Mouse (Mus musculus): ENCODE results near the gene Saal1. TPM values are rescaled to one million over a fixed set of nuclear protein-coding genes. Genes with fewer than 3 reads are reported as not detected.
A peak's percentile ranks its signal among the peaks of the same experiment; 100 is the strongest.

Saal1 gene
- polyA plus RNA-seq, 1 experiment from 2014 or later: 32.7 TPM

DNA sequence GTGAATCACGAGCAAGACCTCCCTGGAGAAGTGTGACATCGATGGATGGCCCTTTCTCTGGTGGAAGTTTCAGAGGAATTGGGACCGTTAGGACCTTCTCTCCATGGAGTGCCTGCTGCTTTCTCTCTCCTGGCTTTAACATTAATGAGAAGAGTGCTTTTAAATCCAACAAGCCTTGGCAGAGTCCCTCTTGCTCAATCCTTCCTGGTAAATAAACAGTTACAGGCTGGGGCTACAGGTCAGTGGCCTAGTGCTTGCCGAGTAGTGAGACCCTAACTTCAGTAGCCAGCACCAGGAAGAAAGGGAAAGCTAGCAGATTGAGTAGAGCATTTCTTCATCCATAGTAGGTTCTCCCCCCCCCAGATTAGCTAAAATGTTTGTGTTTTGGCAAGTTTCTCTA is 22.0 kb upstream of the Saal1 start, which contains the start of gene Saa4:
Gene Saa4 (minus strand): TSS at position 146 of the 400 bp plus-strand sequence.
- Histone ChIP-seq H3K4me1 (replicated peaks; ENCODE audit: control insufficient read depth, insufficient read depth, low read length) (no peaks in the 10 kb centered on the region), H3K9me3 (ENCODE audit: control insufficient read depth, low read length) (no peaks in the 10 kb centered on the region), H3K9ac (ENCODE audit: low read depth, low read length) (no peak within 1 kb of the TSS), H3K4me2 (peak within 1 kb of the TSS; percentile 18; the same call in 1 of the 2 replicates), H3K27ac (ENCODE audit: low read depth, low read length) (no peak within 1 kb of the TSS), H3K27me3 (replicated peaks; ENCODE audit: control insufficient read depth, insufficient read depth, low read length) (no peaks in the 10 kb centered on the region), H3K4me3 (ENCODE audit: low read depth, low read length) (no peak within 1 kb of the TSS), H3K36me3 (ENCODE audit: control insufficient read depth, insufficient read depth, low read length) (no peaks in the 10 kb centered on the region)
- no peak for DNase-seq (ENCODE audit: low spot score)
- 0 out of 2 replicates have a peak, but pooled peaks have one; percentile 41 for ATAC-seq (replicated peaks; ENCODE audit: low FRiP score)
- 73% methylated on average over 4 of the region's 4 CpGs for WGBS

DNA sequence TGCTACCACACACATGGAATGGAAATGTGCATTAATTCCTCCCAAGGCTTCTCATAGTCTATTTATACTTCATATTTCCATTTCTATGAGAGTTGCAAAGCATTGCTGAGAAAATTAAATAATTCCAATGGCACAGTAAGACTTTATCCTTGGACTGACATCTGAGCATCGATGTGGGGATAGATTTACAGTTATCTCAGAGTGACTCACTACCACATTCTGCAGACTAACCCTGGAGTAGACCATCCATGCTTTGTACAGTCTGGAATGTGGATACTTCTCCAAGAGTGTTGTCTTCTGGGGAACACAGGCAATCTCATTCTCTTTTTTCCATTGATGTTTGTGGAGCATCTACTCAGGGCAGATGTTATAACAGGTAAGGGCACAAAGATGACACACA is 17.1 kb upstream of the Saal1 start:
- 82% methylated on average over 1 of the region's 1 CpGs for WGBS
- H3K9me3 ChIP-seq (ENCODE audit: control insufficient read depth, low read length): no peaks in the 10 kb centered on the region
- H3K27ac ChIP-seq (ENCODE audit: low read depth, low read length): no peak overlapping the region
- no peak overlapping the region for H3K4me2 ChIP-seq
- no peak overlapping the region for H3K4me3 ChIP-seq (ENCODE audit: low read depth, low read length)
- H3K4me1 ChIP-seq (replicated peaks; ENCODE audit: control insufficient read depth, insufficient read depth, low read length): no peaks in the 10 kb centered on the region; the same call in 1 of the 2 replicates
- H3K9ac ChIP-seq (ENCODE audit: low read depth, low read length): no peak overlapping the region
- no peaks in the 10 kb centered on the region for H3K27me3 ChIP-seq (replicated peaks; ENCODE audit: control insufficient read depth, insufficient read depth, low read length)
- DNase-seq (ENCODE audit: low spot score) (no peak), ATAC-seq (replicated peaks; ENCODE audit: low FRiP score) (no peak)
- no peaks in the 10 kb centered on the region for H3K36me3 ChIP-seq (ENCODE audit: control insufficient read depth, insufficient read depth, low read length)

DNA sequence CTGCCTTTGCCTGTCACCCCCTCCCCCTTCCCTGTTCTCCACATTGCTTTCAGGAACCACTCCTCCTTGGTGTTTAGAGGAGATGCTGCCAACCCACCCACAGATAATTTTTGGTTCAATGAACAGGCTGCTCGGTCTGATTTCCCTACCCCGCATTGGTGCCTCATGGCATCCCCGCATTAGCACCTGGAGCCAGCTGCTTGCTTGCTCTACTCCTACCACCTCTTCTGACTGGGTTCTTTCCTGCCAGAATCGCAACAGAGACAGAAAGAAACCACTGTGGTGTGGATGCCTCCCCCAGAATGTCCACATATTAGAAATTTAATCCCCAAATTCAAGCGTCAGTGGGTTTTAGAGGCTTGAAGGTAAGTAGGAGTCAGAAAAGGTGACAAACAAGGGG is 13.9 kb upstream of the Saal1 start:
- 77% methylated on average over 5 of the region's 5 CpGs for WGBS
- H3K4me3 ChIP-seq (ENCODE audit: low read depth, low read length): no peak overlapping the region
- H3K9me3 ChIP-seq (ENCODE audit: control insufficient read depth, low read length): no peaks in the 10 kb centered on the region
- H3K27me3 ChIP-seq (replicated peaks; ENCODE audit: control insufficient read depth, insufficient read depth, low read length): no peaks in the 10 kb centered on the region
- H3K36me3 ChIP-seq (ENCODE audit: control insufficient read depth, insufficient read depth, low read length): no peaks in the 10 kb centered on the region
- no peak for DNase-seq (ENCODE audit: low spot score)
- H3K4me2 ChIP-seq: no peak overlapping the region
- no peak overlapping the region for H3K27ac ChIP-seq (ENCODE audit: low read depth, low read length)
- no peak for ATAC-seq (replicated peaks; ENCODE audit: low FRiP score)
- H3K9ac ChIP-seq (ENCODE audit: low read depth, low read length): no peak overlapping the region
- H3K4me1 ChIP-seq (replicated peaks; ENCODE audit: control insufficient read depth, insufficient read depth, low read length): no peaks in the 10 kb centered on the region; the same call in 1 of the 2 replicates

DNA sequence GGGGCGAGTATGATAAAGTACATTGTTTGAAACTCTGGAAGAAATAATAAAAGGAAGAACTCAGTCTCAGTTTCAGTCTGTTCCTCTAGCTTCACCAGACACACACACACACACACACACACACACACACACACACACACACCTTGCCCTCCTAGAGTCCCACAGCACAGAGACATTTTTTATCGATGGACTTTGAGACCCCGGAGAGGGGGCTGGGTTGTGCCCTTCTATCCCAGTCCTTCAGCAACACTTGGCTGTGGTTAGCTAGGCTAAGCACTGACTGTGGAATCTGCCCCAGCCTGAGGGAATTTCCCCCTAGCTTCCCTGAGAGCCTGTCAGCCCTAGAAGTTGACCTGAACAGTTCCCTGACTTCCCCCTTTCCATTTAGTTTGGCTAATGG is 13.4 kb upstream of the Saal1 start:
- ATAC-seq (replicated peaks; ENCODE audit: low FRiP score) (no peak), DNase-seq (ENCODE audit: low spot score) (no peak)
- Histone ChIP-seq H3K36me3 (ENCODE audit: control insufficient read depth, insufficient read depth, low read length) (no peaks in the 10 kb centered on the region), H3K9ac (ENCODE audit: low read depth, low read length) (no peak overlapping the region), H3K9me3 (ENCODE audit: control insufficient read depth, low read length) (no peaks in the 10 kb centered on the region), H3K4me1 (replicated peaks; ENCODE audit: control insufficient read depth, insufficient read depth, low read length) (no peaks in the 10 kb centered on the region; the same call in 1 of the 2 replicates), H3K27ac (ENCODE audit: low read depth, low read length) (no peak overlapping the region), H3K4me3 (ENCODE audit: low read depth, low read length) (no peak overlapping the region), H3K4me2 (no peak overlapping the region), H3K27me3 (replicated peaks; ENCODE audit: control insufficient read depth, insufficient read depth, low read length) (no peaks in the 10 kb centered on the region)
- 71% methylated on average over 3 of the region's 3 CpGs for WGBS

DNA sequence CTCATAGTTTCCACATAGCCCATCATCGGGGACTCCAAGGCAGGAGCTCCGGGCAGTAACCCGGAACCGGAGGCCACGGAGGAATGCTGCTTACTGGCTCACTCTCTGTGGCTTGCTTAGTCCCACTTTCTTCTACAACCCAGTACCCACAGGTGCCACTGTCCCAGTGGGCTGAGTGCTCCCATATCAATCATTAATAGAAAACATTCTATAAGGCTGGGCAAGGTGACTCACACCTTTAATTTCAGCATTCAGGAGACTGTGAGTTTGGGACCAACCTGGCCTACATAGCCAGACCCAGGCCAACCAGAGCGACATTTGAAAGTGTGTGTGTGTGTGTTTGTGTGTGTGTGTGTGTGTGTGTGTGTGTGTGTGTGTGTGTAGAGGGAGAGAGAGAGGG is 12.9 kb upstream of the Saal1 start:
- Histone ChIP-seq H3K9ac (ENCODE audit: low read depth, low read length) (no peak overlapping the region), H3K27ac (ENCODE audit: low read depth, low read length) (no peak overlapping the region), H3K4me3 (ENCODE audit: low read depth, low read length) (no peak overlapping the region), H3K4me2 (no peak overlapping the region), H3K27me3 (replicated peaks; ENCODE audit: control insufficient read depth, insufficient read depth, low read length) (no peaks in the 10 kb centered on the region), H3K9me3 (ENCODE audit: control insufficient read depth, low read length) (no peaks in the 10 kb centered on the region), H3K4me1 (replicated peaks; ENCODE audit: control insufficient read depth, insufficient read depth, low read length) (no peaks in the 10 kb centered on the region; the same call in 1 of the 2 replicates), H3K36me3 (ENCODE audit: control insufficient read depth, insufficient read depth, low read length) (no peaks in the 10 kb centered on the region)
- 94% methylated on average over 6 of the region's 6 CpGs for WGBS
- ATAC-seq (replicated peaks; ENCODE audit: low FRiP score) (no peak), DNase-seq (ENCODE audit: low spot score) (no peak)

DNA sequence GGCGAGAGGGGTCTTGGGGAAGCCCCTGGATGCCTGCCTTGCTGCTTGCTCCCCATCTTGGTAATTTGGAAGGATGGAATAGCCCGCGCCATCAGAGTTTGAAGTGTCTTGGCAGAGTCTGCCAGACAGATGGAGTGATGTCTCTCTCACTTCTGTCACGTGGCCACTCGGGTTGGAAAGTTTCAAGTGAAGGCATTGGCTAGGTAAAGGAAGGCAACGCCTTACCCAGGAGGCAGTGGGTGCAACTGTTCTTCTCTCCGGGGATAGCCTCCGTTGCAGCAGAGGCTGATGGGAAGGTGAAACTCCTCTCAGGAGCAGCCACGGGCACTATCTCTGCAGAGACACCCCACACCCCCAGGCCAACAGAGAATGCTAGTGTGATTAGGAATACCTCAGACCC is 10.0 kb upstream of the Saal1 start:
- WGBS: 64% methylated on average over 9 of the region's 9 CpGs
- no peaks in the 10 kb centered on the region; the same call in 1 of the 2 replicates for H3K4me1 ChIP-seq (replicated peaks; ENCODE audit: control insufficient read depth, insufficient read depth, low read length)
- no peak overlapping the region for H3K9ac ChIP-seq (ENCODE audit: low read depth, low read length)
- no peaks in the 10 kb centered on the region for H3K27me3 ChIP-seq (replicated peaks; ENCODE audit: control insufficient read depth, insufficient read depth, low read length)
- DNase-seq (ENCODE audit: low spot score) (no peak), ATAC-seq (replicated peaks; ENCODE audit: low FRiP score) (no peak)
- H3K27ac ChIP-seq (ENCODE audit: low read depth, low read length): no peak overlapping the region
- no peak overlapping the region for H3K4me2 ChIP-seq
- H3K36me3 ChIP-seq (ENCODE audit: control insufficient read depth, insufficient read depth, low read length): no peaks in the 10 kb centered on the region
- no peaks in the 10 kb centered on the region for H3K9me3 ChIP-seq (ENCODE audit: control insufficient read depth, low read length)
- no peak overlapping the region for H3K4me3 ChIP-seq (ENCODE audit: low read depth, low read length)

DNA sequence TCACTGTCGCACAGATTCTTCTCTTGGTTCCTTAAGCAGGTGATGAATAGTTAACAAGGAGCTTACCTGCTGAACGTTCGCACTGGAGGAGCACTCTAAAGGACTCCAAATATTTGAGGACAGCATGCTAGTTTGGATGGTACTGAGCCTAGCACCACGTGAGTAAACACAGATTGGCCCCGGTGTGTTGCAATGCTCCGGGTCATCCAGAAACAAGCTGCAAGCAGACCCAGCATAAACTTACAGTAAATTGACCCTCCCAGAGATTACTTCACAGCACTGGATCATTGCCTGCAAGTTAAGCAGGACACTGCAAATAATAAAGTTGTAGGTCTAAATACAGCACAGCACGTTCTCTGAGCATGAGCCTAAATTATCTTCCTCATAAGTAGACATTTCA is 9.0 kb upstream of the Saal1 start:
- Histone ChIP-seq H3K36me3 (ENCODE audit: control insufficient read depth, insufficient read depth, low read length) (no peaks in the 10 kb centered on the region), H3K27me3 (replicated peaks; ENCODE audit: control insufficient read depth, insufficient read depth, low read length) (no peaks in the 10 kb centered on the region), H3K4me1 (replicated peaks; ENCODE audit: control insufficient read depth, insufficient read depth, low read length) (no peaks in the 10 kb centered on the region; the same call in 1 of the 2 replicates), H3K9me3 (ENCODE audit: control insufficient read depth, low read length) (no peaks in the 10 kb centered on the region), H3K4me2 (no peak overlapping the region), H3K9ac (ENCODE audit: low read depth, low read length) (no peak overlapping the region), H3K4me3 (ENCODE audit: low read depth, low read length) (no peak overlapping the region), H3K27ac (ENCODE audit: low read depth, low read length) (no peak overlapping the region; the same call in 1 of the 2 replicates)
- no peak for DNase-seq (ENCODE audit: low spot score)
- WGBS: 64% methylated on average over 7 of the region's 7 CpGs
- peak; percentile 69 for ATAC-seq (replicated peaks; ENCODE audit: low FRiP score)

DNA sequence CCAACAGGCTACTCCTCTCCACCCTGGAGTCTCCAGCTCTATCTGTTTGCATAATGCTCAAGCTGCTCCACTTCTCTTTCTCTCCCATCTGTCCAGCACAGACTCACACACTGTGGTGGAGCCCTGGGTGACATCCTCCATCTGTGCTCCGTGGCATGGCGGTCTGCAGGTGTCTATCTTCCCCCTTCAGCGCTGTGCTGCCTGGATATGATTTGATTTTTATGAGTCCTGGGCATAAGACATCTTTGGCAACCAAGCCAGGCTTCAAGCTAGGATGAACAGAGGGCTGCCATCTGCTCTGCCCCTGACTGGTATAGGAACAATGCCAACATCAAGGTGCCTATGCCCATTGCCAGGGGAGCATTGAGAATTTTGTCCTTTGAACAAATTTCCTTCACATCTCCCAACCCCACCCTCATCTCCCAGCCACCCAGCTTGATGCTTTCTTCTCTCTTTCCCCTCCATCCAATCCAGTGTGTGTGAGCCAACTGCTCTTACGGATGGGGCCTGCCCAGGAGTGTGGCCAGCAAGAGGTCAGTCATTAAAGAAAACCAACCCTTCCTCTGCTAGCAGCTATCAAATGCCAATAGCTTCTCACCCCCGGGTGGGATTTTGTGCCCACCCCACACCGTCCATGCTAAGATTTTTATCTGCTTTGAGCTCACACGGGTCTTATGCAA is 8.3 kb upstream of the Saal1 start:
- Histone ChIP-seq H3K9me3 (ENCODE audit: control insufficient read depth, low read length) (no peaks in the 10 kb centered on the region), H3K4me1 (replicated peaks; ENCODE audit: control insufficient read depth, insufficient read depth, low read length) (no peaks in the 10 kb centered on the region), H3K4me3 (ENCODE audit: low read depth, low read length) (no peak overlapping the region), H3K9ac (ENCODE audit: low read depth, low read length) (no peak overlapping the region), H3K4me2 (no peak overlapping the region), H3K36me3 (ENCODE audit: control insufficient read depth, insufficient read depth, low read length) (no peaks in the 10 kb centered on the region), H3K27me3 (replicated peaks; ENCODE audit: control insufficient read depth, insufficient read depth, low read length) (no peaks in the 10 kb centered on the region), H3K27ac (ENCODE audit: low read depth, low read length) (no peak overlapping the region)
- WGBS: 69% methylated on average over 7 of the region's 7 CpGs
- DNase-seq (ENCODE audit: low spot score) (no peak), ATAC-seq (replicated peaks; ENCODE audit: low FRiP score) (no peak)

DNA sequence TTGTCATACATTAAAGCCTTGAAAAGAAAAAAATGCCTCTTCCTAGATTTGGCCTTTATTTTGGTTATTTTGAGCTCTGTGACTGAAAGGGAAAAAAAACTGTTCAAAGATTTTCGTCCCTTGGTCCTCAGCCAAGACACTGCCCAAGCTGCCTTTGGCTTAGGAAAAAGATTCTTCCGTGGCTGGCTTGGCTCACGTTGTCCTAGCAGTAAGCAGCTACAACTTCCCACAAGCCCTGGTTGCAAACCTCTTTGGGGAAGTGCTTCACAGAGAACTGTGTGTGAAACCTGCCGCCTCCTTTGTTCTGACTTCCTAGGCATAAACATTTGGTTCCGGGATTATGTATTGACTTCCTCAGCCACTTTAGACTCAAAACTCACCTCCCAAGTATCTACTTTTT is 6.4 kb upstream of the Saal1 start:
- DNase-seq (ENCODE audit: low spot score) (no peak), ATAC-seq (replicated peaks; ENCODE audit: low FRiP score) (no peak)
- Histone ChIP-seq H3K4me2 (no peak overlapping the region), H3K9ac (ENCODE audit: low read depth, low read length) (no peak overlapping the region), H3K9me3 (ENCODE audit: control insufficient read depth, low read length) (no peaks in the 10 kb centered on the region), H3K27ac (ENCODE audit: low read depth, low read length) (no peak overlapping the region), H3K4me3 (ENCODE audit: low read depth, low read length) (no peak overlapping the region), H3K4me1 (replicated peaks; ENCODE audit: control insufficient read depth, insufficient read depth, low read length) (no peaks in the 10 kb centered on the region), H3K36me3 (ENCODE audit: control insufficient read depth, insufficient read depth, low read length) (no peaks in the 10 kb centered on the region), H3K27me3 (replicated peaks; ENCODE audit: control insufficient read depth, insufficient read depth, low read length) (no peaks in the 10 kb centered on the region)
- WGBS: 40% methylated on average over 5 of the region's 5 CpGs

Data from liver, embryonic 11.5 days (tissue).